Mouse (Mus musculus): ENCODE measurements around the gene Whrn.
A peak's percentile ranks its signal among the peaks of the same experiment; 100 is the strongest.

Gene Whrn

DNA sequence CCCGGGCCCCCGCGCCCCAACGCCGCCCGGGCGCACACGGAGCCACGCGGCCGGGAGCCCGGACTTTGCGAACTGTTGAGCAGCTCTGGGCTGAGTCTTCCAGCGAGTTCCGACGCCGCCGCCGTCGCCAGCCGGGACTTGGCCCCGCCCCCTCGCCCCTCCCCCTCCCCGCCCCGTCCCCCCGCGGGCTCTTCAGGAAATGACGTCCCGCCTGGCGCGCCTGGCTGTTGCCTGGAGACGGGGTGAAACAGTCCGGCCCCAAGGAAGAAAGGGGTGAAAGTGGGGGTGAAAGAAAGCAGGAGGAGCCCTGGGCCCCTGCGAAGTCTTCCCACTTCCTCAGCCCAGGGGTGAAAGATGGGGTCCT lies at the start of gene Whrn:
Whrn (minus strand) TSS at position 77 of the 364 bp plus-strand sequence.
- peak; percentile 84 for DNase-seq (ENCODE audit: low read depth, low spot score)

DNA sequence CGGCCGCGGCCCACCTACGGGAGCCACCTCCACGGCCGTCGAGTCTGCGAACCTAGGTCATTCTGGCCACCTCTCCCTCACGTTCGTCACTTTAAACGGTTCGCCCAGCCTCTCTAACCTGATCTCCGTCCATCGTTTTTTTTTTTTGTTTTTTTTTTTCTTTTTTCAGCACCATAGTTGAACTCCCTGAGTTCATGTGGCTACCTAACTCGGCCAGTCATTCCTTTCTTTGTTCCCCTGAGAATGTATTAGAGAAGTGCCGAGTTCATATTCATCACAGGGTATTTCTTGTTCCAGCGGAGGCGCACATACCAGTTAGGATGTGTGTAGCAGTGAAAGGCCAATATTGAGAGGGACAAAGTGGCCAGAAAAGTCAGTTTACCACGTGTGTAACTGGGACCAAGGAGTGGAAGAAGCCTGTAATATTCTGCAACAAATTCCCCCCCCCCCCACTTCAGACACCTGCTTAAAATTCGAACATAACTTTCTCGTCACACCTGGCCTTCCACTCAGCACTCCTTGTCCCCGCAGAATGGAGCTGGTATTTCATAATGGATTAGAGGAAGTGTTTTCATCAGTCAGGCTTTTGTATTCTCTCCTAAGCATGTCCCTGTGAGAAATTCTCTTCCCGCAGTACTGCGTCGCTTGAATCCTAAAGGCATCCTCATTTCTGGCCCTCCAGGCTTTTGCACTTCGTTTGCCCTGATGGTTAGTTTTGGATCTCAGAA lies 49.6 kb upstream of the Whrn start:
- peak; percentile 10 for DNase-seq (ENCODE audit: low read depth, low spot score)

DNA sequence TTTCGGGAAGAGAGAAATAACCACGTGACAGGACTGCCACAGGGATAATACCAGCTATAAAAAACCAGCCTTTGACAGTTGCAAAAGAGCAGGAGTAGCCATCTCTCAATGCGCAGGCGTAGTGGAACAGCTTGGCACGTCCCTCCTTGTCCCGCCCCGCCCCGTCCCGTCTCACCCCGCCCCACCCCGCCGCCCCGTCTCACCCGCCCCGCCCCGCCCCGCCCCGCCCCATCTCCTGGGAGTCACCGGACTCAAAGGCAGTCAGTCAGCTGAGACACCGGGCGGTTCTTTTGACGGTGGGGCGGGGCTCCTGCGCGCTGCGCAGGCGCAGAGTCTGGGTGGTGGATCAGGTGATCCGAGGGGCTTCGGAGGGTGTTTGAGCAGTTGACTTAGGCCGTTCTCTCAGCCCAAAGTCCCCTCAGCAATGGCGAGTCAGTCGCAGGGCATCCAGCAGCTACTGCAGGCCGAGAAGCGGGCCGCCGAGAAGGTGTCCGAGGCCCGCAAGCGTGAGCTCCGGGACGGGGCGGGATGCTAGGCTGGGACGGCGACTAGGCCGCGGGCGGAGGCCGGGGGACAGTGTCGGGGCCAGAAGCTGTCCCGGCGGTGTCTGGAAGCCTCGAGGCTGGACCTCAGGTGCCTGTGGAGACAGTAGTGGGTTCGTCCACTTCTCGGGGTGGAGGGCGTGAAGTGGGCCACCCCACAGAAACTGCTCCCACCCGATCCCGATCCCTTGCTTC lies 48.9 kb upstream of the Whrn start, which contains the start of gene Atp6v1g1:
Atp6v1g1 (plus strand) TSS at position 279 of the 737 bp plus-strand sequence.
- DNase-seq (ENCODE audit: low read depth, low spot score) = peak; percentile 94

DNA sequence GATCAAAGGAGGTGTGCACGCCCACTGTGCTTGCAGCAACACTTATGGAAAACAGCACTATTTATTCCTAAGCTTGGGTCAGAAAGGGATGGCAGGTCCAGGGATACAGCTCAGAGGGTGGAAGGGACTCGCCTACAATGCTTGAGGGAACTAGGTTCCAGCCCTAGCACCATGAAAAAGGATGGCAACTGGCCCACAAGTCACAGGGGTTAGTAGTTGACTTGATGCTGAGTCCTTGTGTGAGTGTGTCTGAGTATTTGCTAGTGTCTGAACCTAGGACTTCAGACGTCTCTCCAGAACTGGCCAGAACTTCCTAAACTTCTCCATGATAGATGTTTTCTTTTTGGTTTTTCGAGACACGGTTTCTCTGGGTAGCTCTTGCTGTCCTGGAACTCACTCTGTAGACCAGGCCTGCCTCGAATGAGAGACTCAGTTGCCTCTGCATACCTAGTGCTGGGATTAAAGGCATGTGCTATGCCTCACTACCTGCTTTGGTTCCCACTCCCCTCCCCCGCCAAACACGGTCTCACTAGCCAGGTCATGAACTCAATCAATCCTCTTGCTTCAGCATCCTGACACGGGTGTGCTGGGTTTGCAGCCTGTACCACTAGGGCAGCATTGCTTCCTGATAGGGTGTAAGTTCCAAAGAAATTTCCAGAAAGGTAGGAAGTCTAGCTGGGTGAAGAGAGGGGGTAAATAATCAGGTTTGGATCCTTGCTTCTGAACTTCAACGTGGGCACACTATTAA lies 48.1 kb upstream of the Whrn start:
- no peak for DNase-seq (ENCODE audit: low read depth, low spot score)

DNA sequence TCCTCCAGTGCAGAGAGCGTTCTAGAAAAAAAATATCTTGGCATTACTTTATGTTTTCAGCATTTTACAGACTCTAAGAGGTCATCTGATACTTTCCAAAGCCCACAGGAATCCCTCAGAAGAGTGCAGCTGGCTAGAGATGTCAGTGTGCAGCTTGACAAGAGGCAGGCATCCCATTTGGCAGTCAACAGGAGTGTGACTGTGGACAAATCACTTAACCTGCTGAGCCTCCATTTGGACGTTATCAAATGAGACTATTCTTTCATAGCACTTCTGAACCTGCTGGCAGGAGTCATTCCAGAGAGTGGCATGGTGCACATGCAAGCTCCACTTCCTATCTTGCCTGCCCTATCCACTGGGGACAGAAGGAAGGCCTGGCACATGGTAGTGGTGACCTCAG lies 46.4 kb upstream of the Whrn start:
- DNase-seq (ENCODE audit: low read depth, low spot score) = no peak

DNA sequence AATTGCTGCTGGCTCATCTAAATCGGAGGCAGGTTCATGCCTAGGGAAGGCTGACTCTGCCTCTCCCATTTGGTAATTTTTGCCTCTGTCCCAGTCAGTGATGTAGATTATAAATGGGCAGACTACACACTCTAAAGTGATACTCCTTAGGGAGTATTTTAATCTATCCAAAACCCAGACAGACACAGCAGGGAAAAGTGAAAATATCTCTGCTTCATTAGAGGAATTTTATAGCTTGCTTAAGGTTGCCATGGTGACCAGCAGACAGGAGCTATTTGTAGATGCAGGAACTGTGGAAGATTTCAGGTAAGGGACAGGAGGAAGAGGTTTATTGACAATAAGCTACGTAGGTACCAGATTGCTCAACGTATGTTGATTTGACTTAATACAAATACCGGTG lies 41.8 kb upstream of the Whrn start:
- DNase-seq (ENCODE audit: low read depth, low spot score) = no peak

DNA sequence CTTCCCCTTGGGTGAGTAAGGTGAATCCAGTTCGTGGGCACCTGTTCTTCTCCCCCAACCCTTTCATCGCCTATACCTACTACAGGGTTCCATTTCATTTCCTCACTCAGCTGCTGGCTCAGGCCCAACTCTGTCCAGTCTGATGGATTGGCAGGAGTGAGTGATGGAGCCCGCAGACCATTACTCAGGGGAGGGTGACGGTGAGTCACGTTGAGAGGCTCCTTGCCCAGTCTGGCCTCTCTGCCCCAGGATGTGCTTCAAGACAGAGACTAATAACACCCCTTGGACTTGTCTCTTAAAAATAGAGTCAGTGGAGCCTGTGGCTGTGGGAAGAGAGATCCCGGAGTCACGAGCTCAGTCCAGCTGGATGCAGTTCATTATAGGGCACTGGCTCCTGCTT lies 34.6 kb upstream of the Whrn start:
- DNase-seq (ENCODE audit: low read depth, low spot score) = no peak

DNA sequence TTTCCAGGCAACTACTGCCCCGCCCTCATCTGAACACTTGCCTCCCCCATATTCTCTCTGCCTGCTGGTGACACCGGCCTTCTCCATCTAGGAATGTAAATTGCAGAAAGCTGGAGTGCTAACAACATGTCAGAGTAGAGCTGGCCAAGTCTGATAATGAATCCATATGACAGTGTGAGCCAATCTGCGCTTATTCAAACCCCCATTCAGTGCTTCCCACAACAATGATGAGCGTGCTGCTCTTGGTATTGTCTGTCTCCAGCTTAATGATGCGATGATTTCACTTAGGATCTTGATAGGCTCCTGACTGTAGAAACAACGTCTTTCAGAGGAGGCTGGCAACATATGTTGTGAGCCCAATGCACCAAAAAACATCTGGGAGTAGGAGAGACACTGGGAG lies 33.2 kb upstream of the Whrn start:
- DNase-seq (ENCODE audit: low read depth, low spot score) = no peak

DNA sequence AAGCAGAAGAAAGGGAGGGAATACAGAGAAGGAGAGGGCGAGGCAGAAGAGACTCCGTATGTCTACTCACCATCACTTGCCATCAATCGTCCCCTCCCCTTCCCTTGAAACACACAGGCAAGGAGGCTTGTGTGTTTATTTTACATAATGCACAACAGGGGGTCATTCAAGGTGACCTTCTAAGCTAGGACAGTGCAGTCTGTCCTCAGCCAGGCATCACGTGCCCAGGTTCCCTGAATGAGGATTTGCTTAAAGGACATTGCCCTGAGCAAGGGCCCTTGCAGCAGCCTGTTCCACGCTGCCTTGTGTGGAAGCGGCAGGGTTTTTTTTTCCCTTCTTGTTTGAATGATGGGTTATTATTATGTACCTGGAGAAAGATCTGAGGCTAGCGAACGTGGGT lies 29.7 kb upstream of the Whrn start:
- peak; percentile 74 for DNase-seq (ENCODE audit: low read depth, low spot score)

DNA sequence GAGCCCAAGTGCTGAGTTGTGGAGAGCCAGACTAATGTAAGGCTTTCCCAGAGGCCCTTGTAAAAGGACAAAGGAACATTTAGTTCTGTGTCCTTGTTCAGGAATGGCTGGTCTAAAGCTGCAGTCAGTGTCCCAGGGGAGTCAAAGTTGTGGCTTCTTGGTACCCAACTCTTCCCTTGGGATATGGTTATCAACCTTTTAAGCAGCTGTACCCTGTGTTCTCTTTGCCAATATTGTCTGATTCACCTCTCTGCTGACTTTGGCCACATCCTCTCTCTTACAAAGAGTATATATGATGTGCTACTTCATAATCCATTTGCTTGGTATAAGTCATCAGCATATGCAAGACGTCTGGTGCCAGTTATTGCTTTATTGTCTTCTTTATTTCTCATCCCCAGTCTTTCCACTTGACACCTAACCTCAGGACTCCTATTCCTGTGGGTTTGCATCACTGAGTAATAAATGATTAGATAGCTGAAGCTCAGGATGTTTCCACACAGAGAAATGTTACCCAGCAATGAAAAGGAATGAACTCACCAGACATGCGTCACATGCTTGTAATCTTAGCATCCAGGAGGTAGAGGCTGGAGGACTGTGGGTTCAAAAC lies 26.1 kb upstream of the Whrn start:
- DNase-seq (ENCODE audit: low read depth, low spot score) = no peak

DNA sequence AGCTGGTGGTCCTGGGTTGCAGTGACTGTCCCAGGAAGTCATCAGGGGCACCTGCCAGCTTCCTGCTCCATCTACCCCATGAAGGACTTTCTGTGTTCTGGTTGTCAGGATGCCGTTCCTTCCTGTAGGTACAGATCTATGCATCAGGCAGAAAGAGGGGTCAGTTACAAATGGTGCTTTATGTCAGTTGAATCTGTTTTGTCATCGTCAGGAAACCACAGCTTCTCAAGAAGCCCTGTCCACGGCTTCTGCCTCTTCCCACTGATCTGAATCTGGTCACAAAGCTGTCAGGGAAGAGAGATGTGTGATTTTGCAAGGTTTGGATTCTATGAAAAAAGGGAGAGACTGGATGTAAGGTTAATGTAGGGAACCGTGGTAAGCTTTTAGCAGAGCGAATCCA lies 19.2 kb upstream of the Whrn start:
- DNase-seq (ENCODE audit: low read depth, low spot score) = no peak

DNA sequence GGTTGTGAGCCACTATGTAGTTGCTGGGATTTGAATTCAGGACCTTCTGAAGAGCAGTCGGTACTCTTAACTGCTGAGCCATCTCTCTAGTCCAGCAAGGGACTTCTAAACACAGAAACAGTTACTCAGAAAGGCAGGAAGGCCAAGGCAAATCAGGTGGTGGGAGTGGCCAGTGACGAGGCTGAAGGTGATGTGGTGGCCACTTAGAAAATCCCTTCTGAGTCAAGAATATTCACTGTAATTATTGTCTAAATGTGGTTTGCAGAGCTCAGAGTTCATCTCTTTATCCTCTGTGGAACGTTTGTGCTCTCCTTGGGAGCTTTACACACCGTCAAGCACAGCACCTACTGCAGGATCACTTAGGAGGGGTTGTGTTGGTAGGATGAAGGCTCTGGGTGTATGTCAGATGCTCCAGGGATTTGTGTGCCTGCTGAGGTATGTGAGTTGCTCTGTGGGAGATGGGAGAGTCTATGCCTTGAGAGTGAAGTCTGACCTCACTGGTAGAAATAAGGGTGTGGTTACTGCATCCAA lies 18.7 kb upstream of the Whrn start:
- peak; percentile 12 for DNase-seq (ENCODE audit: low read depth, low spot score)

DNA sequence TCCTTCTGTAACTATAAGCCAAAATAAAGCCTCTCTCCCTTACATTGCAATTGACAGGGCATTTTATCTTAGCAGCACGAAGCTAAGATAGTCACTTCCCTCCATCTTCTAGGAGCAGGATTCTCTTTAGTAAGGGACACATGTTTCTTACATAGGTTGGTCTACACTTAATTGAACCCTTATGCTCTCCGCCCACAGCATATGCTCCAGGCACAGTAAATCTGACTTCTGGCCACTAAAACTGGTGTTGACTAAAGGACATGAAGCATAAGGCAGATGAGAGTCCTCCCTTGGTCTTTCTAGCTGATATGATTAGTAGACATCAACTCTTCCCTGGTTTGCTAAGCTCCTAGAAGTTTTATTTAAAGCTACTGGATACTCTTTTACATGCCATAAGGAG lies 17.1 kb upstream of the Whrn start:
- no peak for DNase-seq (ENCODE audit: low read depth, low spot score)

DNA sequence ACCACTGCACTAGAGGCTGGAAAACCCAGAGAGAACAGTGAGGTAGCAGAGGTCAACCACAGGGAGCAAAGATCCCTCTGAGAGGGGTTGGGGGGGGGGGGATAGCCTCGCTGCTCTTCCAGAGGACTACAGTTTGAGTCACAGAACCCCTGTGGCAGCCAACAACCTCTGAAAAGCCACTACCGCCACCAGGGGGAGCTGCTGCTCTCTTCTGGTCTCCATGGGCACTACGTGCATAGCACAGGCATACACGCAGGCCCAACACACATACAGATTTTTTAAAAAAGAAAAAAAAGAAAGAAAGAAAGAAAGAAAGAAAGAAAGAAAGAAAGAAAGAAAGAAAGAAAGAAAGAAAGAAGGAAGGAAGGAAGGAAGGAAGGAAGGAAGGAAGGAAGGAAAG lies 12.4 kb upstream of the Whrn start:
- DNase-seq (ENCODE audit: low read depth, low spot score) = peak; percentile 69

DNA sequence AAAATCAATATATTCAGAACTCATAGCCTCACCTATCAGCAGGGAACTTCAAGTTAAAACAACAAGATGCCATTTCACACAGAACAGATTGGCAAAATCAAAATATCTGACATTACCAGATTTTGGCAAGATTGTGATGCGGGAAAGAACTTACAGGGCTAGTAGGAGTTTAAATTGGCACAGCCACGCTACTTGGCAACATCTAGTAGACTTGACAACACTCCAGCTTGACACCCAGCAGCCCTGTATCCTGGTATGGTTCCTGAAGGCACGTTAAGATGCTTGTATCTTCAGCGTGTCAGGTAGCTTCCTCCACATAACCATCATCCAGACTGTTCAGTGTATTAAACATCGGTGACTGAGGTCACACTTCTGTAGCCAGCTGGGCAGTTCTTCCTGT lies 11.7 kb upstream of the Whrn start:
- no peak for DNase-seq (ENCODE audit: low read depth, low spot score)

DNA sequence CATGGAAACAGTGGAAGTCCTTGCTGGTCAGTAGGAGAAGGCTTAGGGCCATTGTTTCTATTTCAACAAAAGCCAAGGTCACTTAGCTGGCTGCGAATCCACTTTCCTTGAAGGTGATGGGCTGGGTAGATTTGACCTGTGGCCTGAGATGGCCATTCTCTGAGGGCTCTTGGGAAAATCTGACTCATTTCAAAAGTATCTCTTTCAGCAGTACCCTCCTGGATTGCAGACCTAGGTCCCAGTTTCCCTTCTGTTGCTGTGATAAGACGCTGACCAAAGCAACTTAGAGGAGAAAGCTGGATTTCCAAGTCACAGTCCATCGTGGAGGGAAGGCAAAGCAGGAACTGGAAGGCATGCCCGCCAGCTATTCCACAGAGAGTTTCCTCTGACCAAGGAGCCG lies 8.2 kb upstream of the Whrn start:
- DNase-seq (ENCODE audit: low read depth, low spot score) = no peak

DNA sequence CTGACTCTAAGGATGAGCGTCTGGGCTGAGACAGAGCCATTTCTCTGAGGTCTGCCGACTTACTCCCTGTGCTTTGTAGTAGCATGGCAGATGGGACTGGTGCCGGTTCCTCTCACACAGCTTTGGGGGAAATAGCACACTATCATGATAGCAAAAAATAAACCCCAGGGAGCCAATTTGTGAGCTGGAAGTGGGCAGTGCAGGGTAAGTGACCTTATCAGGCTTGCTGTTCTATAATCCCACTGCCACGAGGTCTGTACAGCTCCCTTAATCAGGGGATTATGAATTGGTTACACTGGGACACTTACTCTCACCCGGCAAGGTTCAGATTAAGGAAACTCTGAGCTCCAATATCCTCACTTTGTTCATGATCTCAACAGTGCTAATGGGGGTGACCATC lies 5.3 kb upstream of the Whrn start:
- no peak for DNase-seq (ENCODE audit: low read depth, low spot score)

DNA sequence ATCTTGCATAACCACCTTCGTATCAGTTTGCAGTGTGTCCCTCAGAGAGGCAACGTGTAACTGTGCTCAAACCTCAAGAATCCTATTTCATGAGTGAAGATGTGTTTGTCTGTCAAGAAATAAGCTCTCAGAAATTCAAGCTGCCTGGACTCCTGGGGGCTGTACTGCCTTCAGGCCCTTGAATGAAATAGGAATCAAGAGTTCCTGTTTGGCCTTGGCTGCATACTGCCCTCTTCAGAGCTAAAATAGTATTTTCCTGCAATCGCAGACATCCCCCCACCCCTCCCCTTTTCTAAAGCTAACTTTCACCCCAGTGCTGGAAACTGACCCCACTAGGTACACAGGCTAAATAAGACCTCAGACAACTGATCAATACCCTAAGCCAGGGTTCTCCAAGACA lies 2.6 kb upstream of the Whrn start:
- no peak for DNase-seq (ENCODE audit: low read depth, low spot score)

DNA sequence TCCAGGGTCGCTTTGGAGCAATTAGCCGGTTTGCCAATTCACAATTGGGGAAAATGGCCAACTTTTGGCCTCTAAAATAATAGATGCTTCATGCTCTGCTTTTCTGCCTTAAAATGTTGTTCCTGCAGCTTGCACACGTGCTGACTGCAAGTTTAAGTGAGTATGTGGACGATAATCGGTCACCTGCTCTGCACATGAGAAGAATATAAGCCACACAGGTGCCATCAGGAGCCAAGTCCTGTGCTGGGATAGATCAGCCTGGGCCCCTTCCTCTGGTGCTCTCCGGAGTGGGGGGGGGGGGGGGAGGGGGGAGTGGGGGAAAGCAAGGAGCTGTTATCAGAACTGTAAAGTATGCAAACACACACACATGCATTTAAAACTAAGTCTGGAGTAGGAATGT lies 521 bp upstream of the Whrn start:
- DNase-seq (ENCODE audit: low read depth, low spot score) = no peak

DNA sequence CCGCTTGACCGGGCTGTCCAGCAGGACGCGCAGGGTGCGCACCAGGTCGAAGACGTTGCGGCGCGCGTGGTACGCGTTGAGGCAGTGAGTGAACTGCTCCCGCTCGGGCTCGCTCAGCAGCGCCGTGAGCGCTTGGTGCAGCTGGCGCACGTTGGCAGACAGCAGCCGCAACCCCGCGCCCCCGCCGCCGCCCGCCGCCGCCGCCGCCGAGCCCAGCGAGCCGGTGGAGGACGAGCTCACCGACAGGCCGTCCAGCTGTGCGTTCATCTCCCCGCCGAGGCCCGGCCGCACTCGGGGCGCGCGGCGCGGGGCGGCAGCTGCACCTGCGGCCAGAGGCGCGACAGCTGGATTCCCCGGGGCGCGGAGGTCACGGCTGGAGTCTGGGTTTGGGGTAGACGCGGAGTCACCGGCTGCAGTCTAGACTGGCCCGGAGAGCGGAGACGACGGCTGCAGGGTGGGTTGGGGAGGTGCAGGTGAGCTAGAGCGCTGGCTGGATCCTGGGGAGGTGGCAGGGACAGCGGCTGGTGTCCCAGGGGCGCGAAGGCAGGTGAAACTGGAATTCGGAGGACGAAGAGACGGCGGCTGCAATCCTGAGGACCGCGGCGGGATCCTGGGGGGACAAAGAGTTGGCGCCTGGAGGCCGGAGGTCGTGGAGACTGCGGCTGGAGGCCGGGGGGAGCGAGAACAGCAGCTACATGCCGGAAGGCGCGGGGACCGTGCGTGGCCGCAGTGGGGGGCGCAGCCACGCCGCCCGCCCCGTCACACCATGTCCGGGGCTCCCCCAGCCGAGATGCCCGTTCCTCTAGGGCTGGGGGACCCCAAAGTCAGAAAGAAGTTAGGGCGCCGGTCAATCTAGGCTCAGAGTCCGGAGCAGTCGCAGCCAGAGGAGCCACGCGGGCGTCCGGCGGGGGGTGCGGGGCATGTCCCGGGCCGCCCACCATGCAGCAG lies 550 bp downstream of the Whrn start:
- DNase-seq (ENCODE audit: low read depth, low spot score) = peak; percentile 57
